Mouse (Mus musculus): ENCODE data around the gene Gm20388.

DNA sequence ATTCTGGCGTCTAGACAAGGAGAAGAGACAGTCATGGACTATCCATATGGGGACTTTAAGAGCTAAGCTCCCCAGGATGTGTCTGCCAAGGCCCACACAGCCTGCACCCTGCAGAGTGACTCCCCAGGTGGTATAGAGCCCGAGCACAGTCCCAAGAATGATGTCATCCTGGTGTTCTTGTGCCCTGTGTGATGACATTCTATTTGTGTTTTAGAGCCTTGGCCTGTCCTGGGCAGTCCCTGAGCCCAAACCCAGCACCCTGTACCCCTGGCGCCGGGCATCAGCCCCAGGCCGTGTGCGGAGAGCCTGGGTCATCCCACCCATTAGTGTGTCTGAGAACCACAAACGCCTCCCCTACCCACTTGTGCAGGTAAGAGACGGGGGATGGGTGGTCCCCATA lies 2945.6 kb downstream of the Gm20388 start:
- TF ChIP-seq CTCF (IDR thresholded peaks at IDR 0.05; ENCODE audit: low read depth, low read length): no peak
- TF ChIP-seq POLR2A (IDR thresholded peaks at IDR 0.05; ENCODE audit: insufficient read depth, low read length): no peak
- TF ChIP-seq EP300 (IDR thresholded peaks at IDR 0.05; ENCODE audit: insufficient read depth, low read depth, low read length): no peak

Data from ES-Bruce4 (cell line).